Mouse (Mus musculus) ovary, adult 2 months (tissue): ENCODE results near the gene Rab3b. TPM values are rescaled to one million over a fixed set of nuclear protein-coding genes. Genes with fewer than 3 reads are reported as not detected.

Experiments used
- polyA plus RNA-seq: library from polyadenylated mRNA; depleted of rRNA; stranded (reverse); fragments of >200 nt; gene quantifications from 2 replicates; pipeline ENCODE4 v1.2.3, GENCODE M21; 2012; rRNA removed

The Rab3b gene
- 3.2 and 6.8 TPM in 2 replicates for polyA plus RNA-seq

DNA sequence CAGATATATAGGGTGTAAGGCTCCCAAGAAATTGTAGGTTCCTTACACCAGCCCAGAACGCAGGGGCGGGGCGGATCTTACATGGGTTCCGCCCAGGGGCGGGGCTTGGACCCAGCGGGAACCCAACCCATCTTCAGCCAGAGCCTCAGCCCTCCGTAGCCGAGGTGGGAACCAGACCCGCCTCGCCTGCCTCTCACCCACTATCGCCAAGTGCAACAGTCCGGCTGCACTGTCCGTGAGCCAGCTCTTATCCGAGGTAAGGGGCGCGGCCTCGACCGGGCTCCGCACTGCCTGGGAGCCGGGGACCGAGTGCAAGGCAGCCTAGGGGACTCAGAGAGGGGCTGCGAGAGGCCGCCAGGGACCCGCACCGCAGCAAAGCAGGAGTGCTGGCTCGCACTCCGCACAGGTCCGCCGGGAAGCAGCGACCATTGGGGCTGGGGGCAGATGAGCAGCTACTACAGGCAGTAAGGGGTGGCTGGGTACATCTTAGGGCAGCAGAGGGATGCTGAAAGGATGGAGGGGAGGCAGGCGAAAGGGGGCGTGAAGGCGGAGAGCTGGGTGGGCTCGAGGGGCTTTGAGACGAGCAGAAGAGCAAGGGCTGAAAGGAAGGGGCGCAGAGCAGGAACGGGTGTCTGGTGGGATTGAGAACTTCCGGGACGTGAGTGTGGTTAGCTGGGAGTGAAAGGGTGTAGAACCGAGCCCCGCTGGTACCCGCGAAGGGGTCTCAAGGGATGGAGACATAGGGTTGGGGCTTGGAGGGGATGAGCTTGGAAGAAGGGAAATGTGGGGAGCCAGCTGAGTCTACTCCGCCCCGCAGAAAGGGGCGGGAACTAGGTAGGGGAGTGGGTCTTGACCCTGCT lies at the start of gene Rab3b:
Gene Rab3b, plus strand, starts transcription at position 101 of the 860 bp plus-strand sequence.

DNA sequence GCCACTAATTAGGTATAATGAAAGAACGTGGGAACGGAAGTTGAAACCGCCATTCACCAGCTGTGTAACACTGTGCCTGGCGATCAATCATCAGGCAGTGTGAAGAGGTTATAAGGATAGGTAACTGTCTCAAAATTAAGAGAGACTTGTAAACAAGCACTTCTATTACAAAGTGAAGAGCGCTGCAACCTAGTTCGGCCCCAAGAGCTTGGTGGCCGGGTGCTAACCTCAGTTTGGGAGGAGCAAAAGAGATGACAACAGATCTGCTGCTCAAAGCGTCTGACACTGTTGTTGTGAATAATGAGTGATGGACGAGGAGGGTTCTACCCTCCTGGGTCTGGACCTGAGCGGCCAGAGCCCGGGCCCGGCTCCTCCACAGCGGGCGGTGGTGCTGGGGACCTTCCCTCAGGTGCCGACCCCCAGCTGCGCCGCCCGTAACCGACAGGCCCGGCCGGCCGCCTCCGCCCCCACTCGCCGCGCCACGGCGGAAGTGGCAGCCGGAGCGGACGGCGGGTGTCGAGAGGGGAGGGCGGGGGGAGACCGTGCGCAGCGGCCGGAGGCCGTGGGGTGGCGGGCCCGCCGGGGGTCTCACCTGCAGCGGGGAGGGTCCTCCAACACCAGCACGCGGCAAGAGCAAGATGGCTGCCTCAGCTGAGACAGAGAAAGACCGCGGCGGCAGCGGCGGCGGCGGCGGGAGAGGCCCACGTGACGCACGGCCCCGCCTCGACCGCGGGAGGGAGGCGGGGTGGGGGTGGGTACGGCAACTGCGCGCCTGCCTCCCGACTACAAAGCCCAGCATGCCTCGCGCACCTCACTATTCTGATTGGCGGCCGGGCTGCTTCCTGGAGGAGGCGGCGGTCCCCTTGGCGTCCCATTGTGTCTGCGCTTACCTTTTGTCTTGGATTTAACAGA lies 45.7 kb upstream of the Rab3b start, which contains the start of gene Btf3l4:
Gene Btf3l4, minus strand, starts transcription at position 699 of the 912 bp plus-strand sequence.

DNA sequence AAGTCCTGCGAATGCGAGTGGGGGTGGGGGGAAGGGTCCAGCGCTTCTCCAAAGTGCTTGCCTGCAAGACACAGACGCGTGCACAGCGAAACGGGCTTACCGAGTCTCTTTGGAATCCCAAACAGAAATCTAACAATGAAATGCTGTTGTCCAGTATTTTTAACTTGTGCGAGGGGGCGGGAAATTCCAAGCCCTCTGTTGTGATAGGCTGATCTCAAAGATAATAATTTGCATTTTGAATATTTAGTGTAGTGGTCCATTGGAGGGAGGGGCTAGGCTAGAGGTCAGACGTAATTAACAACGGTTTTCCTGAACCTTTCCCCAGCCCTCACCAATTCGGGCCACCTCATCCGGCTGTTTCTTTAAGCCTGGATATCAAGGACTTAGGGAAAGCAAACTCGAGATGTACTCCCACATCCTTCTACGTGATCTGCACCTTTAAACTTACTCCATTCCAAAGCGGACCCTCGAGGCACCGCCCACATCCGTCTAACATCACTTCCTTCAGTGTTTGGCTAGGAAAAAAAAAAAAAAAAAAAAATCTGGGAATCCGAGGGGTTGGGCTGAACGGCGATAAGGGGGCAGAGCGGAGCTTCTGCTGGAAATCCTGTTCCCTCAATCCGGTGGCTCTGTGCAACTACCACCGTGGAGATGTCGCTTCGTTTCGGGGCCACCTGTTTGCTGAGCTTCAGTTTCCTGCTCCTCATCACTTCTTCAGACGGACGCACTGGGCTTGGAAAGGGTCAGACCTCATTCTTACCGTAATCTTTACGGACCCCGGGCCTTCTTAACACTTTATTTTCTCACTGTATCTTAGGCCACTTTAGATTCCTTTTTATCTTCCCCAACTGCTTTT lies 44.5 kb upstream of the Rab3b start, which contains the start of gene Txndc12:
Gene Txndc12, plus strand, starts transcription at position 487 of the 856 bp plus-strand sequence.

DNA sequence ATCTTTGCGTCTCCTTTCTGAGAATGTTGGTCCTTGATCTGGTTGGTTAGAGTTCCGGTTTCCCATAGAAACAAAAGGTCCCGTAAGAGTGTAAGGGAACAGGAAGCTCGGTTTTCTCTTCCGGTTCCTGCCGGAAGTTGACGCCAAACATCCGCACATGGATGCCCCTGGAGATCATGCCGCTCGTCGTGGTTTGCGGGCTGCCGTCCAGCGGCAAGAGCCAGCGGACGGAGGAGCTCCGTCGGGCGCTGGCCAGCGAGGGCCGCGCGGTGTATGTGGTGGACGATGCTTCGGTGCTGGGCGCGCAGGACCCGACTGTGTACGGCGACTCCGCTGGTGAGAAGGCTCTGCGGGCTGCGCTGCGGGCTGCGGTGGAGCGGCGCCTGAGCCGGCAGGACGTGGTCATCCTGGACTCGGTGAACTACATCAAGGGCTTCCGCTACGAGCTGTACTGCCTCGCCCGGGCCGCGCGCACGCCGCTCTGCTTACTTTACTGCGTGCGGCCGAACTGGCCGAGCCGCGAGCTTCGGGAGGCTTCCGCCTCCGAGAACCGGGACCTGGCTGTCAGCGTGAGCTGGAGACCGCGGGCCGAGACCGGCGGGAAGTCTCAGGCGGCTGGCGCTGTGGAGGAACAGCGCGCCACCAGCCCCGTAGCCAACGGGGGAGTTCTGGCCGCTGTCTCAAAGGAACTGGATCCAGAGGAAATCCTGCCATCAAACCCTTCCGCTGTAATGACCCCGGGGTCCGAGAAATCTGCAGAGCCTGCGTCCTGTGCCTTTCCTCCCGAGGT lies 31.0 kb upstream of the Rab3b start, which contains the start of gene Kti12:
Gene Kti12, plus strand, starts transcription at position 71 of the 790 bp plus-strand sequence.

DNA sequence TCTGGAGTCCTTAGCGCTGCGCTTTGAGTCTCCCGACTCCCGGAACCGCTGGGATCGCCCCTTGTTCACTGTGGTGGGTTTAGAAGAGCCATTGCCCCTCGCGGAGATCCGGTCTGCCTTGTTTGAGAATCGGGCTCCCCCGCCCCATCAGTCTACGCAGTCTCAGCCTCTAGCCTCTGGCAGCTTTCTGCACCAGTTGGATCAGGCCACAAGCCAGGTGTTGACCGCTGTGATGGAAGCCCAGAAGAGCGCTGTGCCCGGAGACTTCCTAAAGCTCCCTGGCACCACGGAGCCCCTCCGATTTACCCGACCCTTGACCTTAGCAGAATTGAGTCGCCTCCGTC lies 30.4 kb upstream of the Rab3b start, which contains the start of gene A730015C16Rik:
Gene A730015C16Rik, minus strand, starts transcription at position 115 of the 344 bp plus-strand sequence.

Other genes starting within 250 kb of the Rab3b start
- gene 3110021N24Rik, start 159.4 kb upstream of the Rab3b start, polyA plus RNA-seq: 0.18 and 0.29 TPM in 2 replicates
- gene Zfyve9, start 98.3 kb upstream of the Rab3b start, polyA plus RNA-seq: 4.6 and 6.3 TPM in 2 replicates
- gene Btf3l4, start 45.4 kb upstream of the Rab3b start, polyA plus RNA-seq: 12.0 and 12.9 TPM in 2 replicates
- gene Txndc12, start 44.5 kb upstream of the Rab3b start, polyA plus RNA-seq: 7.2 and 9.5 TPM in 2 replicates
- gene Kti12, start 31.3 kb upstream of the Rab3b start, polyA plus RNA-seq: 59.1 and 64.7 TPM in 2 replicates
- 0.29 TPM in 1 of 2 replicates, not detected in the other for gene A730015C16Rik, start 30.4 kb upstream of the Rab3b start, polyA plus RNA-seq
- 18.9 and 23.1 TPM in 2 replicates for gene Nrd1, start 121.6 kb downstream of the Rab3b start, polyA plus RNA-seq